ENCODE assay signal across 8 mouse cellular contexts in the genomic region with DNA sequence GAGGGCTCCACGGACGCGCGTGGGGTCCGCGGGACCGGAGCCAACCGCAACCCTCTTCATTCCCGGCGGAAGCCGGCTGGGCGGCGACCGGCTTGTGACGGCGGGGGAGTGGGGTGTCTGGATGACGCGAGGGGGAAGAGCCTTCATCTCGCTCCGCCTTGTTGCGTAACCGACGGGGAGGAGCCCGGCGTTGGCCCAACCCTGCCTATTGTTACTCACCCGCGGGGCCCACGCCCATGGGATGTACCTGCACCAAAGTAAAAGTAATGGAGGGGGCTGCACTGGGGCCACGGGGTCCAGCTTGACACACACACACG. TPM values are rescaled to one million over a fixed set of nuclear protein-coding genes. Genes with fewer than 3 reads are reported as not detected.
DNase-seq lines count a peak whose midpoint lies in the region; ATAC-seq and TF ChIP-seq lines count a peak whose summit lies in the region.

No protein-coding gene starts in this region.

- H3K4me2 ChIP-seq in forebrain, embryonic 15.5 days (replicated peaks): peak overlapping the region; percentile 56
- H3K4me2 ChIP-seq in neural tube, embryonic 15.5 days: peak overlapping the region; percentile 68

- H3K9me3 ChIP-seq in forebrain, embryonic 15.5 days: no peaks in the 10 kb centered on the region
- H3K9me3 ChIP-seq in neural tube, embryonic 15.5 days (replicated peaks): no peaks in the 10 kb centered on the region

- 25% methylated on average over 28 of the region's 30 CpGs for WGBS in forebrain, embryonic 15.5 days
- WGBS in lung, adult 2 months: 32% methylated on average over 30 of the region's 30 CpGs
- 20% methylated on average over 25 of the region's 30 CpGs for WGBS in neural tube, embryonic 15.5 days

- H3K36me3 ChIP-seq in forebrain, embryonic 15.5 days: no peaks in the 10 kb centered on the region
- H3K36me3 ChIP-seq in neural tube, embryonic 15.5 days: no peaks in the 10 kb centered on the region

- intact Hi-C loops in heart, postnatal 25 days (cut with DNase I): loop anchor here (10.0 kb wide), 1 partner anchor 361 kb away; no protein-coding TSS in a partner anchor

- peak; percentile 66; the same call in 1 of the 2 replicates for TF ChIP-seq POLR2A in lung, adult 2 months (IDR thresholded peaks at IDR 0.05; ENCODE audit: borderline replicate concordance, extremely low read depth, low read depth, low read length)

- H3K4me3 ChIP-seq in forebrain, embryonic 15.5 days: peak overlapping the region; percentile 65
- H3K4me3 ChIP-seq in layer of hippocampus, adult 2 months: peak overlapping the region; percentile 79
- H3K4me3 ChIP-seq in lung, adult 2 months (replicated peaks; ENCODE audit: extremely low read depth, low read depth, low read length): peak overlapping the region; percentile 74
- peak overlapping the region; percentile 60 for H3K4me3 ChIP-seq in neural tube, embryonic 15.5 days (replicated peaks)

- peak overlapping the region; percentile 82 for H3K27ac ChIP-seq in forebrain, embryonic 15.5 days (replicated peaks)
- H3K27ac ChIP-seq in layer of hippocampus, adult 2 months: peak overlapping the region; percentile 92
- H3K27ac ChIP-seq in neural tube, embryonic 15.5 days (replicated peaks): peak overlapping the region; percentile 83

- peak overlapping the region; percentile 64 for H3K9ac ChIP-seq in forebrain, embryonic 15.5 days (replicated peaks)
- H3K9ac ChIP-seq in neural tube, embryonic 15.5 days (replicated peaks): peak overlapping the region; percentile 61

- ATAC-seq in cerebellum, adult (ENCODE audit: insufficient number of reproducible peaks, low FRiP score, low TSS enrichment): peak; percentile 94
- peak; percentile 96 for ATAC-seq in forebrain, embryonic 15.5 days (replicated peaks)
- peak; percentile 98 for ATAC-seq in neural tube, embryonic 15.5 days (ENCODE audit: low FRiP score)

- H3K4me1 ChIP-seq in forebrain, embryonic 15.5 days: peaks cover 16% of the 10 kb centered on the region
- peaks cover 6% of the 10 kb centered on the region for H3K4me1 ChIP-seq in lung, adult 2 months (ENCODE audit: control insufficient read depth, insufficient read depth, low read length)
- peaks cover 17% of the 10 kb centered on the region for H3K4me1 ChIP-seq in neural tube, embryonic 15.5 days

- H3K27me3 ChIP-seq in forebrain, embryonic 15.5 days: no peaks in the 10 kb centered on the region
- H3K27me3 ChIP-seq in neural tube, embryonic 15.5 days (replicated peaks): no peaks in the 10 kb centered on the region

- TF ChIP-seq CTCF in layer of hippocampus, adult 2 months (conservative IDR thresholded peaks at IDR 0.05): no peak
- no peak for TF ChIP-seq CTCF in lung, adult 2 months (IDR thresholded peaks at IDR 0.05; ENCODE audit: insufficient read depth, low read length)

- DNase-seq in ES-CJ7 (ENCODE audit: low read depth, low spot score): peak; percentile 83
- peak; percentile 85 for DNase-seq in heart, postnatal 25 days (ENCODE audit: low spot score)
- peak; percentile 87 to 89 for DNase-seq in layer of hippocampus, adult 2 months (ENCODE audit: low spot score in 2 of 2)
- peak; percentile 90 for DNase-seq in lung, adult 2 months
- DNase-seq in testis, postnatal 10 days (ENCODE audit: low spot score): peak; percentile 91

RNA-seq across cellular contexts. Expression of a gene that starts 0.3 kb away (rescaled TPM):
- 36.0 and 36.2 TPM in 2 replicates for polyA plus RNA-seq in forebrain, embryonic 15.5 days (2015; fragmentation: Nextera tagmentation; extraction: Ambion mirVana)
- 10 to 100 TPM; 14.9 to 15.4 TPM for total RNA-seq in heart, postnatal 25 days (2021)
- total RNA-seq in layer of hippocampus, adult 2 months (2021): 10 to 100 TPM; 12.0 to 13.3 TPM
- polyA plus RNA-seq in lung, adult 2 months (2012; rRNA removed): 15.0 and 21.8 TPM in 2 replicates
- polyA plus RNA-seq in neural tube, embryonic 15.5 days (2015; fragmentation: Nextera tagmentation; extraction: Ambion mirVana): 21.8 and 22.3 TPM in 2 replicates

RNA-seq across cellular contexts. Expression of a gene that starts 57.6 kb away (rescaled TPM):
- not detected in 2 replicates for polyA plus RNA-seq in forebrain, embryonic 15.5 days (2015; fragmentation: Nextera tagmentation; extraction: Ambion mirVana)
- total RNA-seq in heart, postnatal 25 days (2021): not detected
- not detected for total RNA-seq in layer of hippocampus, adult 2 months (2021)
- polyA plus RNA-seq in lung, adult 2 months (2012; rRNA removed): not detected in 2 replicates
- polyA plus RNA-seq in neural tube, embryonic 15.5 days (2015; fragmentation: Nextera tagmentation; extraction: Ambion mirVana): not detected in 2 replicates

Comparison
In these comparisons a context has a peak if more than half of its experiments do, and no peak if none do; other contexts are left out.
1. Peak in every context shown above with its lines: DNase-seq, ATAC-seq, H3K4me3 ChIP-seq and H3K27ac ChIP-seq.